Mouse (Mus musculus): Measurements from ENCODE around the gene Kif1a.
"Not testable (repeated sequence)": the region's sequence is repeated elsewhere in the genome, so short reads cannot be mapped to it uniquely, and the experiment has no call there.

Kif1a gene

DNA sequence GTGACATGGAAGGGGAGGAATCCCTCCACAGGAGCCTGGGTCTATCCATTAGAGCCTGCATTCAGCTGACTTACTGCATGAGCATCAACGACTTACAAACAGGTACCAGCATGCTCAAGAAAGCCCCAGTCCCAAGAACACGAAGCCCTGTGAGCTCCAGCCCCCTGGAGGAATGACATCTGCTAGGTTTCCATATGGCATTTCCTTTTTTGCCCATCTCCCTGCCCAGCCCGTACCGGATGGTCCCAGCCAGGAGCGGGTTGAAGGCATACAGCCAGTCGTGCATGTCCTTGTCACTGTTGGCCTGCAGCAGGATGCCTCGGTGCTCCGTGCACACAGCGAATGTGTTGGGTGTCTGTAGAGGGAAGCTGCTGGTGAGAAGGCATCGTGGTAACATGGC is 83.0 kb downstream of the Kif1a start:
- no peak for DNase-seq (ENCODE audit: low spot score)

GRCm38 (mm10) chr1:93015136-93015535 is 86.6 kb downstream of the Kif1a start:
- no peak for DNase-seq (ENCODE audit: low spot score)

- peak; percentile 87 for DNase-seq (ENCODE audit: low spot score)
Observed at GRCm38 (mm10) chr1:93014460-93014859, 87.3 kb downstream of the Kif1a start.

DNA sequence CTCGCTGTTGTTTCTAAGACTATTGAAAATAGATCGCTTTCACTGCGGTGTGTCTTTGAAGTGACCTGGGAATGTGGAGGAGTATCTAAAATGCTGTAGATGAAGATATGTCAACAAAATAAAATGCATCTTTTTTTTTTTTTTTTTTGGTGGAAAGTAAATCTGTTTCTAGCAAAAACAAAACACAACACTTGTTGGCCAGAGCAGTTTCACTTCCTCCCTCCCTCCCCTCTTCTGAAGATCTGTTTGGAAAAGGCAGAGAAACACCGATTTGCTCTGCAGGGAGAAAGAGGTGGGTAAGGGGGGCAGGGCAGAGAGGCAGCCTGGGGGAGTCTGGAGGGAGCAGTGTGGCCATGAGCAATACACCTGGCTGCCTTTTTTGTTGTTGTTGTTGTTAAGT is 88.4 kb downstream of the Kif1a start:
- no peak for DNase-seq (ENCODE audit: low spot score)

GRCm38 (mm10) chr1:93012103-93012585 is 89.6 kb downstream of the Kif1a start:
- DNase-seq (ENCODE audit: low spot score), result no peak

DNA sequence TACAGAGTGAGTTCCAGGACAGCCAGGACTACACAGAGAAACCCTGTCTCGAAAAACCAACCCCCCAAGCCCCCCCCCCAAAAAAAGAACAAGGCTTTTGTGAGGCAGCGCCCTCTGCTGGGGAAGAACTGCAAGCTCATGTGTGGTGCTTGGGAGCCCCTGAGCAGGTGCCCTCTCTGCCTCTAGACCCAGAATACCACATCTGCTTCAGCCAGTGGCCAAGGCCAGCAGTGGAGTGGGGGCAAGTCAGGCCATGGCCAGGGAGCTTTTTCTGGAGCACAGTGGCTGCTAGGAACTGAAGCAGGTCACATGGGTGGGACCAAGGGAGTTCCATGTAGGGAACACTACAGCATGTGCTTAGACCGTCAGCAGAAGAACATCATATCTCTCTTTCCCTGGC is 91.0 kb downstream of the Kif1a start:
- peak; percentile 60 for DNase-seq (ENCODE audit: low spot score)

- no peak for DNase-seq (ENCODE audit: low spot score)
Observed at GRCm38 (mm10) chr1:93009196-93009595, 92.6 kb downstream of the Kif1a start.

- DNase-seq (ENCODE audit: low spot score), result no peak
Observed at GRCm38 (mm10) chr1:93006061-93006460, 95.7 kb downstream of the Kif1a start, which contains the start of gene Aqp12. Aqp12 (plus strand) TSS chr1:93006334.

DNA sequence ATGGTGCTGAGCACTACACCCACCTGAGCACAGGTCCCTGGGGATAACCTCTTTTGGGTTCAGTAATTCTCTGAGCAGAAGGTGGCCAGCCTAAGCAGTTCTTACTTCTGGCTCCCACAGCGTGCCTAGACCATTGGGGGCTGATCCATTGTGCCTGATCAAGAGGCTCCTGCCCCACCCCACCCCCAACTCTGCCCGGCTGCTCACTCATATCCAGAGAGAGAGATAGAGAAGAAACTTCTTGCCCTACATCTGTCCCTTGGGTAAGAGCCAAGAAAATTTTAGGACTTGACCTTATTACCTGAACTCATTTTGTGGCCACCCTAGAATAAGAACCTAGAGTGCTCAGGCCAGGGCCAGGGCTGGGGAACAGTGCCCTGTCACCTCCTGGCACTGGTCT is 108.9 kb downstream of the Kif1a start:
- no peak for DNase-seq (ENCODE audit: low spot score)

- DNase-seq (ENCODE audit: low spot score), result no peak
Observed at GRCm38 (mm10) chr1:92992214-92992855, 109.4 kb downstream of the Kif1a start.

DNA sequence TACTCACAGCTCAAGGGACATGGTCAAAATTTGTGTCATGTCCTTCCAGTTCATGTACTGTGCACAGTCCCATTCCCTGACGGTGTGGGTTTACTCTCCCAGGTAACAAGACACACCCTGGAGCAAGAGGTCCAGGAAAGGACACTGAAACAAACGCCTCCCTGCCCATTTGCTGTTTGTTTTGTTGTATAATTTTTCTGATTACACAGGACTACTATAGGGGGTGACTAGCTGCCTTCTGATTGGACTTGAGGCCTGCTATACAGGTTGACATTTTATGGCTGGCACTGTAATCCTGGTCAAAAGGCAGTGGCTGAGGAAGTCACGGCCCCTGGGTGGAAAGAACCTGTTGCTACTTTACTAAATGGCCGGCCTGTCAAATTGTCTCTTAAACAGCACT is 111.9 kb downstream of the Kif1a start:
- no peak for DNase-seq (ENCODE audit: low spot score)

GRCm38 (mm10) chr1:92988894-92989293 is 112.9 kb downstream of the Kif1a start:
- DNase-seq (ENCODE audit: low spot score), result no peak

GRCm38 (mm10) chr1:92984999-92985398 is 116.8 kb downstream of the Kif1a start:
- DNase-seq (ENCODE audit: low spot score), result no peak

DNA sequence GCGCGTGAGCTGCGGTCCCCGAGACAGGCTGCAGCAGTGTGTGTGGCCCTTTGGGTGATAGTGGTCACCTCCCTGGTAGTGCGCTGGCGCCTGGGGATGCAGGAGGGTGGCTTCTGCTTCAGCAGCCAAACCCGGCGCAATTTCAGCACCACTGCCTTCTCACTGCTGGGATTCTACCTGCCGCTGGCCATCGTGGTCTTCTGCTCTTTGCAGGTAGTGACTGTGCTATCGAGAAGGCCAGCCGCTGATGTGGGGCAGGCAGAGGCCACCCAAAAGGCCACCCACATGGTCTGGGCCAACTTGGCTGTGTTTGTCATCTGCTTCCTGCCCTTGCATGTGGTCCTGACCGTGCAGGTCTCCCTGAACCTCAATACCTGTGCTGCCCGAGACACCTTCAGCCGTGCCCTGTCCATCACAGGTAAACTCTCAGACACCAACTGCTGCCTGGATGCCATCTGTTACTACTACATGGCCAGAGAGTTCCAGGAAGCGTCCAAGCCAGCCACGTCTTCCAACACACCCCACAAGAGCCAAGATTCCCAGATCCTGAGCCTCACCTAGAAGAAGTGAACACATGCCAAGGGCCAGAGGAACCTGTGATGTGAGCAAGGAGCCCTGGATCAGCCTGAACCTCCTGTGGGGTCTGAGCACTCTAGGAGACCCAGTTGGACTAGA is 118.7 kb downstream of the Kif1a start:
- DNase-seq (ENCODE audit: low spot score), result no peak

- no peak for DNase-seq (ENCODE audit: low spot score)
Observed at GRCm38 (mm10) chr1:92981056-92981845, 120.5 kb downstream of the Kif1a start.

DNA sequence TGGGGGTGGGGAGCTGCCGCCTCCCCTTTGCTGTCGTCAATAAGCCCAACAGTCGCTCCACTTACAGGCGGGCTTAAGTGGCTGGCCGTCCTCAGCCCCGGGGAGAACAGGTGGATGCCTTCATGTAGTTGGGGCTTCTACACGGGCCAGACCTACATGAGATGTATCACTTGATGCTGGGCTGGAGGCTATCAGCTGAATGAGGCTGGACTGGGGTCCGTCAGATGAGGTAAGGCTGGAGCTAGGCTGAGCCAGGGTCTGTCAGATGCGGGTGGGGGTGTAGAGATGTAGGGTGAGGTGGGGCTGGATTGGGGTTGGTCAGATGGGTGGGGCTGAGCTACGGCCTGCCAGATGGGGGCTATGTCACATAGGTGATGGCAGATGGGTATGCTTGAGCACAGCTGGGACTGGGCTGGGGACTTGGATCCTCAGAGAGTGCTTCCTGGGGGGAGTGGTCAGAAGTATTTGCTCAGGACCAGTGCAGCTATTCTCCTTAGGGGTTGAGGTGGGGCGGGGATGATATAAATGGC is 122.6 kb downstream of the Kif1a start:
- no peak for DNase-seq (ENCODE audit: low spot score)

GRCm38 (mm10) chr1:92978645-92979044 is 123.1 kb downstream of the Kif1a start:
- no peak for DNase-seq (ENCODE audit: low spot score)

DNA sequence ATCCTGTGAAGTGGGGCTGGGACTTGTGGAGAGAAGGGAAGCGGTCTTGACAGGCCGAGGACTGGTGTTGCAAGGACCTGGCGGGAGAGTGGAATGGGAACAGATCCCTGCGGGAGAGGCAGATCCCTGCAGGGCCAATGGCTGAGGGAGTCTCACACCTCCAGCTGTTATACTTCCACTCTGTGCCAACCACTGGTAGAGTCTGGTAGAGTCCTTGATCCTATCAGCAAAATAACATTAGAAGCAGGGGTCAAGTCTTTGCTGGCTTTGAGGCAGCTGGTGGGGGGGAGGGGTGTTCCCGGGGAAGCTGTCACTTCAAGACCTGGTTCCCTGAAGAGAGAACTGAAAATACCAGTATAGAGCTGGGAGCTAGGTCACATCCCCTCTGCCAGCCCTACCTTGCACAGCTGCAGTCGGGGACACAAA is 125.6 kb downstream of the Kif1a start:
- peak; percentile 8 for DNase-seq (ENCODE audit: low spot score)

- DNase-seq (ENCODE audit: low spot score), result no peak
Observed at GRCm38 (mm10) chr1:92972854-92973253, 128.9 kb downstream of the Kif1a start.

DNA sequence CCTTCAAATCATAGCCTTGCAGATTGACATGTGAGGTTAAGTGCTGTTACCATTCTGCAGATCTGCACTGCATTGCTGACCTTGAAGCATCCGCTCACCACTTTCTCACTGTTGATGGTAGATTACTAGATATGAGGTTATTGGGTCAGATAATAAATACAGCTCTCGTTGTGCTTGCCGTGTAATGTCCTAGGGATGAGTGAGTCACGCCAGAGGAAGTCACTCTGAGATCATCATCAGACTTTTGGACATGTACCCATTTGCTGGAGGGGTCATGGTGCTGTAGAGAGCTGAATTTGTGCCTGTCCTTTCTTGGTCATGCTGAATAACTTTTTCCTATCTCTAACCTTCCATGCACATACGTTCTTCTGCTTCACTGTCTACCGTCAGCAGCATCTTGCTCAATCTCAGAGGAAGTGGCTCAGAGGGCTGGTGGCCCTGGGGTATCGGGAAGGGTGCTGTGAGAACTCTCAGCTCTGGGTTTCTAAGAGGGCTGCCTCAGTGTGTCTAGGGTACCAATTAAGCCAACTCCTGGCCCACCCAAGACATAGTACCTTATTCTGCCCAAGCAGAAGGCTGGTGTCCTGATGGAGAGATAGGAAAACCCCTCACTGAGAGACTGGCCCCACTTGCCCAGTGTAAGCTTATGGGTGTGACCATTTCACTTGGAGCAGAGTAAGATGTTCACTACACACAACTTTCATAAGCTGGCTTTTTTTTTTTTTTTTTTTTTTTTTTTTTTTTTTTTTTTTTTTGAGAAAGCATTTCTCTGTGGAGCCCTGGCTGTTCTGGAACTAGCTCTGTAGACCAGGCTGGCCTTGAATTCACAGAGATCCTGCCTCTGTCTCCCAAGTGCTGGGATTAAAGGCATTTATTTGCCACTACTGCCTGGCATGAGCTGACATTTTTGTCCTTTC is 129.6 kb downstream of the Kif1a start:
- DNase-seq (ENCODE audit: low spot score), result no peak

DNA sequence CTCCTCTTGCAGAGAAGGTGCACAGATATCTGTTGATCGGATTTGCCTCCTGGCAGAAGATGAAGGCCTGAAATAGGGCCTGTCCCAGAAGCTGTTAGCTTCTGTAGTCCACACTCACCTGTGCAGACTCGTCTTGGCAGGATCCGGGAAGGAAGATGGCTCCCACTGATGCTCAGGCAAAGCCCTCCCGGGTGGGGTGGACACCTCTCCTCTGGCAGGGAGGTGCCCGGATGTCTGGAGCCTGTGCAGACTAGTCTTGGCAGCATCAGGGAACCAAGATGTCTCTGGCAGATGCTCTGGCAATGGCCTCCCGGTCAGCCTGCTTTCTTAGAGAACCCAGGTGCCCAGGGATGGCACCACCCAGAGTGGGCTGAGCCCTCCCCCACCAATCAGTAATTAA is 131.0 kb downstream of the Kif1a start:
- not testable (repeated sequence) for DNase-seq (ENCODE audit: low spot score)

All from retina, embryonic 14.5 days (tissue).